Mouse (Mus musculus) yolk sac, embryonic 10.5 days (tissue): ENCODE measurements around the gene Rflna.

Source experiments
- DNase-seq: peaks from one replicate; pipeline ENCODE4 v3.0.0-alpha.2; 2017; ENCODE audit warnings: low spot score

The Rflna gene

GRCm38 (mm10) chr5:125005871-125006652, 3.0 kb downstream of the Rflna start:
- DNase-seq, result no peak

- no peak for DNase-seq
Observed at GRCm38 (mm10) chr5:125006896-125007295, 3.9 kb downstream of the Rflna start.

DNA sequence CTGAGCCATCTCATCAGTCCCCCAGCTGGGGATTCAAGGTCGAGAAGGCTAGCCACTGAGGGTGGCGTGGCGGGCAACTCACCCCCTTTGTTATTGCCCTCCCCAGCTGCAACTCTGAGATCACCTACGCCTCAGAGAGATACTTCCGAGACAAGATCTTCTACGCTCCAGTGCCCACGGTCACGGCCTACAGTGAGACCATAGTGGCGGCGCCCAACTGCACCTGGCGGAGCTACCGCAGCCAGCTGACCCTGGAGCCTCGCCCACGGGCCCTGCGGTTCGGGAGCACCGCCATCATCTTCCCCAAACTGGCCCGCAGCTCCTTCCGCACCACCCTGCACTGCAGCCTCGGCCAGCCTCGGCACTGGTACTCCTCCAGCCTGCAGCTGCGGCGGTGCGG, 8.1 kb downstream of the Rflna start:
- DNase-seq, result no peak

DNA sequence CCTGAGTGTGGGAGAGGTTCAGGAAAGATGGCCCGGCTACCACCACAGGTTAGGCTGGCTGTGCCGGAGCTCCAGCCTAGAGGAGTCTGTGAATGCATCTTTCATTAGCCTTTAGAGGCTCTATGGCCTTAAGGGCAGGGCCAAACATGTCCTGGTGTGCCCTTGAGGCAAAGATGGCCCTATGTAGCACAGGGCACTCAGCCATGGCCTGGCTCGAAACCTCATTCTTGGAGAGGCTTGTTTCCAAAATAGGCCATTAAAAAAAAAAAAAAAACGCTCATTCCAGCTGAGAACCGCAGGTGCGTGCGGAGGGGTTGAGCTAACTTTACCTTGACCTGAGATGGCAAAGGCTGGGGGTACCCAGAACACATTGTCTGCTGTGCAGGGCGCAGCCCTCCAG, 8.6 kb downstream of the Rflna start:
- no peak for DNase-seq

GRCm38 (mm10) chr5:125014497-125014896, 11.5 kb downstream of the Rflna start:
- peak; percentile 61 for DNase-seq

DNA sequence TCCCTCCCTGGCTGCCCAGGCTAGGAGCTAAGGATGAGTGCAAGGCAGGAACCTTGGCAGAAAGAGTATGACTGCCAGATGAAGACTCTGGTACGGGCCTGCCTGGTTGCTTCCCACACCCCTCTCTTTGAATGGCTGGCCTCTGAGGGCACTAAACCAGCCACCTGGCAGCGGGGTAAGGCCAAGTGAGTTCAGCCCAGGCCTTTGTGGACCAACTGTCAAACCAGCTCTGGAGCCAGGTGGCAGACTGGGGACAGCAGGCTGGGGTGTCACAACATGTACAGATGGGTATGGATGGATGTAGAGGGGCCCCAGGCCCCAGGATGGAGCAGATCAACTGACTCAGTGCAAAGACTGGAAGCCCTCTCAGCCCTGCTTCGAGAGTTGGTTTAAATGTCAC, 12.0 kb downstream of the Rflna start:
- DNase-seq, result no peak

- no peak for DNase-seq
Observed at GRCm38 (mm10) chr5:125015576-125015975, 12.6 kb downstream of the Rflna start.

GRCm38 (mm10) chr5:125016421-125017242, 13.6 kb downstream of the Rflna start:
- no peak for DNase-seq

DNA sequence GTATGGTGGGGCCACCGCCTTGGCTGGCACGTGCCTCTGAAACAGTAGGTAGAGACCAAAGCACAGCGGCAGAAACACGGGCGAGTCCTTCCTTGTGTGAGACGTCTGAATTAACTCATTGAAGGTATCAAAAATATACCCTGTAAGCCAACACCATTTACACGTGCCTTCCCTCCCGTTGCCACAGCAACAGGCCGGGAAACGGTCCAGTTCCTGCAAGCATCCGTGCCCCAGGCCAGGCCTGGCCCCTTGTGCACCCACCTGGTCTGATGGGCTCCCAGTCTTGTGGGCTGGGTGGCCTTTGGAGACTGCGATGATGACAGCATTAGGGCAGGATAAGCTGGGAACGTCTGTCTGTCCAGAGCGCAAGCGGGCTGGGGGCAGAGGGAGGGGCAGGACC, 14.3 kb downstream of the Rflna start:
- no peak for DNase-seq

DNA sequence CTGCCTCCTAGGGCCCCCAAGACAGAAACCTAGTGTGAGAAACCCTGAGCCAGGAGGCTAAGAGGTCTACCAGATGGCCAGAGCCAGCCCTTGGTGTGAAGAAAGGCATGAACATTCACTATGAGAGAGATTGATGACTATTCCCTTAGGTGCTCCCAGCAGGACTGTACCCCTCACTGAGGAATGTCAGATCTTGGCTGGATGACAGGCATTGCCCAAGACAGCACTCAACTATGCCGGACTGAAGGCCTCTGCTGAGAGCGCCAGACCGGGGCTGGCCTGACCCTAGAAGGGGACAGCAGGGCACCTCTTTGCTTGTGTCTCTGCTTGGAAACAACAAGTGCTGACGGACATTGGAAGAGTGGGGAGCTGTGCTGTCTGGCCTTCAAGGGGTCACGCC, 16.1 kb downstream of the Rflna start:
- DNase-seq, result no peak

GRCm38 (mm10) chr5:125021298-125021697, 18.3 kb downstream of the Rflna start:
- no peak for DNase-seq

DNA sequence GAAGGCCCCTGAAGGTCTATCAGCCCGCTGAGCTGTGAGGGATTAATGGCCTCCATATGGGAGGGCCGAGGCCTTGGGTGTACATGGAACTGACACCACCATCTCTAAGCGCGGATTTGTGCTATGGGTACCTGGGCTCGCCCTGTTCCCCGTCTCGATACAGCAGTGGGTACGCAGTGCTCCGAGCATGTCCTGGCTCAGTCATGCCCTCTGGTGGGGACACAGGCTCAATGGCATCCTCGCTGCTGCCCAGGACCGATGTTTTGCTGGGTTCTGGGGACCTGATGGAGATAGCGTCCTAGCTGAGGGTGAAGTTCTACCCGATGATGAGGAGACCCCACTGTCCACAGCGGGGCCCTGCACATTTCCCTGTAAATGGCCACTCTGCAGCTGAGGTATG, 21.0 kb downstream of the Rflna start:
- DNase-seq, result no peak

GRCm38 (mm10) chr5:125028371-125028770, 25.4 kb downstream of the Rflna start:
- DNase-seq, result no peak

DNA sequence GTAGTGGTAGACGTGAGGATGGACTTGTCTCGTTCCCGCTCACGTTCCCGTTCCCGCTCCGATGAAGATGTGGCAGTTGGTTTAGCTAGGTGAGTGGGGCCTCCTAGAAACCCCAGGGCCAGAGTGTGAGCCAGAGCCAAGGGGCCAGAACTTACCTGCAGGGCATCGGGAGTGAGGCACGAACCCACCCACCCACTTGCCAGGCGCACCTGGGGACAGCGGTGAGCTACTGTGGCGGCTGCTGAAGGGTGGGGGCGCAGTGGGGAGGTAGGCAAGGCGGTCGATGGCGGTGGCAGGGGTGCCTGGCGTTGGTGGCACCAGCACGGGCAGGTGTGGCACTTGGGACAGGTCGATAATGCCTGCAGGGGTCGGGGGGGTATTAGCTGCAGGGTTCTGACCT, 25.9 kb downstream of the Rflna start:
- DNase-seq, result no peak

GRCm38 (mm10) chr5:125036483-125036882, 33.5 kb downstream of the Rflna start:
- no peak for DNase-seq

DNA sequence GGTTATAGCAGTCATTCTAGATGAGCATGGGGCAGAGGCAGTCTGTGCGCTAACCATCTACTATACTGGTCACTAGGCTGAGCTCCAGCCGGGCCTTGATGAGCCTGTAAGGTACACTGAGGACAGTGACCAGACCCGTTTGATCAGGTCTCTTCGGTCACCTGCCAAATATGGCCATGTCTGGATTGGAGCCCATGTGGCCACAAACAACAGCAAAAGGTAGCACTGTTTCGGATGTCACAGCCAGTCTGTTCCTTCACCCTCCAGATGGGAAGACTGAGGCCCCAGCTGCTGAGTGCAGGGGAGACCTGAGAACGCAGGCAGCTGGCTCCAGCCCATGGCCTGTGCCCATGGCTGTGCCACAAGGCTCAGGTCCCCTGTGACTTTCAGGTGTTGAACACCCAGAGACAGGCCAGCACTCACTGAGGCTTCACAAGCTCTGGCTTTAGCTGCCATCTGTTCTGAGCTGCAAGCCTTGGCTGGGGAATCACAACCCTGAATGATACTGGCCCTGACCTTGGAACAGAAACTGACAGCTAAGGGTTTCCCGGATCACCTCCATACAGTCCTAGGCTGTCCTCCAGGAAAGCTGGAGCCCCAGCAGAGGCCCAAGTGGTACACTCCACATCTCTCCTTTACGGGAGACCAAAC, 36.5 kb downstream of the Rflna start:
- DNase-seq, result no peak

DNA sequence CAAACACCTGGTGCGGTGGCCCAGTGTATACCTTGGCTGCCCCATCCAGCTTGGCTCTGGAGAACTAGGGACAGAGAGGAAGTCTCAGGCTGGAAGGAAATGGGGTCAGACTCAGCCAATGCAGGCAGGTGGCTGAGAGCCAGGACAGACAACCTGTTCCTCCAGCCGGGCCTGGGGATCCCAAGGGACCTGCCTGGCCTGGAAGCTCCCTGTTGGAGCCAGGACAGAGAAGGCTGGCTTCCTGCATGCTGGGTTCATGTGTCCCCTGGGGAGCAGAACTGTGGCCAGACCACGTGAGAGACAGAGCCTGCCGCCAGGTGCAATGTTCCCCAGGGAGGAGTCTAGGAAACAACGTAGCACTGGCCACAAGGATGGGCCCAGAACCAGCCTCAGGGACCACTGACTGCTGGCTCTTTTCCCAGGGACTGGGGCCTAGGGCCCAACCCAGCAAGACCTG, 37.1 kb downstream of the Rflna start:
- no peak for DNase-seq

DNA sequence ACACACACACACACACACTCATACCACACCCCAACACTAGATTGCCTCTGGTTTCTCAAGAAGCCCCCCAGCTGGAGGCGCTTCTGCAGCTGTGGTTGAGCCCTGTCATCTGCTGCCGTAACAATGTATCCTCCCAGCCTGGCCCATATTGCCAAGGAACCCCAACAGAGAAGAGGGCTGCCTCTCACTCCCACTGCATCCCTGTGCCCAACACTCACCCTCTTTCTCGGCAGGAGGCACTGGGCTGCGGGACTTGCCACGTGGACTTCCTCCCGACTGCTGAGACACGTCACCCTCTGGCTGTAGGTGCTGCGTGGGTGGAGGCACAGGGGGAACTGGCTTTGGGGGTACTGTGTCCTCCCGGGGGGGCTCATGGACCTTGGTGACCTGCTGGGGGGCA, 38.6 kb downstream of the Rflna start:
- no peak for DNase-seq

DNA sequence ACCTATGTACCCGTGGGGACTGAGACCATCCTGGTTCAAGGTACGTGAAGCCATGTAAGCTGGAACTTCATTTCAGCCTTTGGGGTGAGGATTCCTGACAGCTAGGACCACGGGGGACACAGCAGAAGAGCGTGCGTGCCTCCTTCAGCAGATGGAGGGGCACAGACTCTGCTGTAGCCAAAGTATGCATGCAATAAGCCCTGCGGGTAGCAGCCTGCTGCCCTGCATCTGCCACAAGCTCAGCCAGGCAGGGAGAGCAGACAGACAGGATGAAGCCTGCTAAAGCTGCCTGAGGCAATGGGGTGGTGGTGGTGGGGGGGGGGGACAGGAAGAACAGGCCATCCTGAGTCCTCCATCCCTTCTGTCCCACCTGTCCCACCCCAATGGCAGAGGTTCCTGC, 40.4 kb downstream of the Rflna start:
- DNase-seq, result no peak

- no peak for DNase-seq
Observed at GRCm38 (mm10) chr5:125045202-125045601, 42.2 kb downstream of the Rflna start.

DNA sequence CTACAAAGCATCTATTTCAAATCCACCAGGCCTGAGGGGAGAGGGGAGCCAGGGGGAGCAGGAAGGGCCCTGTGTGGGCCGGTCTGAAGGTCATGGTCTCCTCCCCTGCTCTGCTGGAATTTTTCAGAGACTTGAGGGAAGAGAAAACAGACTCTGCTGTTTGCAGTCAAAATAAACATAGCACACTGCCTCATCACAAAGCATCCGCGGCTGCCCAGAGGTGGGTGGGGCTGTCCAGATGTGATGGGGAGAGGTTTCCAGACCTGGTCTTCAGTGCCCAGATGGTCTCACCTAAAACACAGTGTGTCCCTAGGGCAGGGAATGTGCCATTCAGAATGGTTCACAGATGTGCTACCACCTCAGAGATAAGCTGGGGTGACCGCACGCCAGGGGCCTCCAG, 43.4 kb downstream of the Rflna start:
- peak; percentile 33 for DNase-seq

DNA sequence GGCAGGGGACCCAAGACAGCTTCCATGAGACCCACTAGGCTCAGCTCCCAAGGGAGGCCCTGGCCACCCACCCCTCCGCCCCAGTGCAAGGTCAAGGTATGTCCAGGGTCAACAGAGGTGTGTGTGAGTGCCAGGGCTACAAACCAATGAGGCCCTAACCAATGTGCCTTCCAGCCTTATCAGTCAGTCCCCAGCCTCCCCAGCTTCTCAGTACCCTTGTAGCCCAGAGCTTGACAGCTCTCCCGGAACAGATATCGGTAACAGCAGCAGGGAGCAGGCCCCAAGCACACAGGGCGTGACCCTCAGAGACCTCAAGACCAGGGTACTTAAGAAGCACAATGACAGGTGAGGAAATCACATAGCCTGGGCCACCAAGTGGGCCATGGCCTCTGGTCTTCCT, 46.5 kb downstream of the Rflna start:
- no peak for DNase-seq

DNA sequence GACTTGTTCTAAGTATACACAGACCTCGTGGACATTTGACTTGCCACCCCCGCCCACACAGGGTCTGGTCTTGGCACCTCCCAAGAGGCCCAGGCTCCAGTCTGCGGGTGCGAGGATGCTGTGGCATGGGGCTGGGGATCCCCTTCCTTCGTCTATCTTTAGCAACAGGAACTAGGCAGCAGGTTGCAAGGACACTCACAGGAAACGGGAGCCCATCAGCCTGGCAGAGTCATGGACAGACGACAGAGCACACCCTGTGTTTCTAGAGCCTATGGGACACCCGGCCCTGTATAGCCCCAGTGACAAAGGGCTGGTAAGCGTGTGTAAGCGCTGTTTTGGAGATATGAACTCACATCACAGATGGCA, 49.2 kb downstream of the Rflna start:
- no peak for DNase-seq
